Mouse (Mus musculus): ENCODE measurements around the gene Zfp488. TPM values are rescaled to one million over a fixed set of nuclear protein-coding genes. Genes with fewer than 3 reads are reported as not detected.

Zfp488 gene
- polyA plus RNA-seq (2015; fragmentation: Nextera tagmentation; extraction: Ambion mirVana) = not detected in 2 replicates

DNA sequence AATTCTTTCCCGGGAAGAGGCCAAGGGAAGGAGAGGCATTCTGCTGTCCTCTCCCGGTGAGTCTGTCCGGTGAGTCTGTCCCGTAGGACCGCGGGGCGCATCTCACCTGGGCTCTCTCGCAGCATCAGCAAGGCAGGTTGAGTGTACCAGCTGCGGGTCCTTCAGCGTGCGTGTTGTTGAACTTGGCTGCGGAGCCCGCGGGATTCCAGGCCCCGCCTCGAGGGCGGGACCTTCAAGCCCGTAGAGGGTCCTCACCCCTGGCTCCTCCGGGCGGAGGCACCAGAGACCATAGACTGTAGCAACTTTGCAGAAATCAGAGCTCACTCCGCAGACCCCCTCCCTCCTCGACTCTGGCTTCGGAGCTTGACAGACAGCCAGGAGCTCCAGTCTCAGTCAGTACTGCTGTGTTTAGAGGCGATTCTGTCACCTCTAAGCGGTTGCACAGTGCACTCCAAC lies at the start of gene Zfp488:
TSS of gene Zfp488 (minus strand) at position 161 of the 456 bp plus-strand sequence.
- no peak within 1 kb of the TSS for H3K9ac ChIP-seq (ENCODE audit: low read depth, low read length)
- no peaks in the 10 kb centered on the region for H3K36me3 ChIP-seq (ENCODE audit: control insufficient read depth, insufficient read depth)
- peaks cover 10% of the 10 kb centered on the region for H3K27me3 ChIP-seq (ENCODE audit: control insufficient read depth, insufficient read depth, low read depth, low read length)
- no peak within 1 kb of the TSS for H3K27ac ChIP-seq (ENCODE audit: low read length)
- 5% methylated on average over 25 of the region's 25 CpGs for WGBS (ENCODE audit: insufficient replicate concordance)
- no peak within 1 kb of the TSS for H3K4me2 ChIP-seq (ENCODE audit: low read depth, low read length)
- no peak within 1 kb of the TSS for H3K4me3 ChIP-seq (ENCODE audit: low read depth, low read length)
- H3K4me1 ChIP-seq (ENCODE audit: control insufficient read depth, low read depth, low read length) = no peaks in the 10 kb centered on the region
- no peak for ATAC-seq (ENCODE audit: low read depth)
- H3K9me3 ChIP-seq (replicated peaks; ENCODE audit: control insufficient read depth, low read length) = no peaks in the 10 kb centered on the region

DNA sequence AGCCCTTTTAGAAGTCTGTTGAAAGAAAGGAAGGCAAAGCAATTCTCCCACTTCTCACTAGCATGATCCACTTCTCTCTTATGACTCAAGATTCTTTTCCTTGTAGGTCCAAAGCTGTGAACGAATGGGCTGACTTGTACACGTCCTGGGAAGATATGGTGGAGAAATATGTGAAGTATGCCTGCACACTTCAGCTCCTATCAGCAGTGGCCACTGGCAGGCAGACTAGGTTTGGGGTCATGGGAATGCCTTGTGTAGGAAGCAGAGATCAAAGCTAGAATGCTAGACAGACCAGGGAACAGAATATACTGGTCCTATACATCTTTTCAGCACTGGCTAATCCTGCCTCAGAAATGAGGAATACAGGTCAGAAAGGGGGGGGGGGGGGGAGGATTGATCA lies 48.1 kb upstream of the Zfp488 start:
- Histone ChIP-seq H3K27ac (ENCODE audit: low read length) (no peak overlapping the region), H3K9ac (ENCODE audit: low read depth, low read length) (no peak overlapping the region), H3K9me3 (replicated peaks; ENCODE audit: control insufficient read depth, low read length) (no peaks in the 10 kb centered on the region), H3K36me3 (ENCODE audit: control insufficient read depth, insufficient read depth) (no peaks in the 10 kb centered on the region), H3K4me2 (ENCODE audit: low read depth, low read length) (no peak overlapping the region), H3K4me1 (ENCODE audit: control insufficient read depth, low read depth, low read length) (no peaks in the 10 kb centered on the region), H3K4me3 (ENCODE audit: low read depth, low read length) (no peak overlapping the region), H3K27me3 (ENCODE audit: control insufficient read depth, insufficient read depth, low read depth, low read length) (no peaks in the 10 kb centered on the region)
- no peak for ATAC-seq (ENCODE audit: low read depth)
- 35% methylated on average over 2 of the region's 2 CpGs for WGBS (ENCODE audit: insufficient replicate concordance)

DNA sequence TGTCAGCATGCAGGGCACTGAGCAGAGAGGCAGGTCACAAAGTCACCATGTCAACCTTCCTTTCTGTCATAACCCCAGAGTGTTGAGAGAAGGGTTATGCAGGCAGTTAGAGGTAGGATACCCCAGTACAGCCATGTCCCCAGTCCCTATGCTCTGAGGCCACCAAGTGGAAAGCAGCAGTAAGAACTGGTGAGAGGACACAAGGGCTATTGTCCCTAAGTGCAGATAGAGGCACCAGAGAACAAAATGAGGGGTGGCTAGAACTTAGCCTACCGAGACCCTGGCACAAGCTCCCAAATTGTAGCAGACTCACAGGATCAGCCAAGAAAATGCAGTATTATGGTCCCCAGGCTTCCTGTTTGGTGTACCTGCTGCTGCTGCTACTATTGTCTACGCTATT lies 38.4 kb upstream of the Zfp488 start:
- H3K4me3 ChIP-seq (ENCODE audit: low read depth, low read length) = no peak overlapping the region
- ATAC-seq (ENCODE audit: low read depth) = no peak
- H3K9ac ChIP-seq (ENCODE audit: low read depth, low read length) = no peak overlapping the region
- H3K27ac ChIP-seq (ENCODE audit: low read length) = no peak overlapping the region
- no peak overlapping the region for H3K4me2 ChIP-seq (ENCODE audit: low read depth, low read length)
- no peaks in the 10 kb centered on the region for H3K4me1 ChIP-seq (ENCODE audit: control insufficient read depth, low read depth, low read length)
- WGBS (ENCODE audit: insufficient replicate concordance) = 54% methylated on average over 2 of the region's 2 CpGs
- no peaks in the 10 kb centered on the region for H3K36me3 ChIP-seq (ENCODE audit: control insufficient read depth, insufficient read depth)
- H3K9me3 ChIP-seq (replicated peaks; ENCODE audit: control insufficient read depth, low read length) = no peaks in the 10 kb centered on the region
- no peaks in the 10 kb centered on the region for H3K27me3 ChIP-seq (ENCODE audit: control insufficient read depth, insufficient read depth, low read depth, low read length)

- ATAC-seq (ENCODE audit: low read depth) = no peak
- 61% methylated on average over 4 of the region's 4 CpGs for WGBS (ENCODE audit: insufficient replicate concordance)
Measured at GRCm38 (mm10) chr14:34016381-34016780, 37.8 kb upstream of the Zfp488 start, which contains the start of gene Gm5460. Gm5460 (plus strand) TSS chr14:34016758.

DNA sequence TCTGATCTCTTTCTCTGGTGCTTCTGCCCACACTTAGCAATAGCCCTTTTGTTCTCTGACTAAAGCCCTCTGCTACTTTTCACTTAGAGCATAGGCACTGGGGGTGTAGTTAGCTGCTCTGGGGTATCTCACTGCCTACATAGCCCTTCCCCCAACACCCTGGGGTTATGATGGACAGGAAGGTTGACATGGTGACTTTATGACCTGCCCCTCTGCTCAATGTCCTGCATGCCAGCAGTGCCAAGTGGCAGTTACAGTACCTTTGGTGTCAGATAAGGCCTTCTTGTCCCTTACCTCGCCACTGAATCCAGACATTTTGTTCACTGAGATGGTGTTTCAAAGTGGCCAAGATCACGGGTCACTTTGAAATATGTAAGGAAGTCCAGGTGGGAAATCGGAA lies 36.5 kb upstream of the Zfp488 start, which contains the start of gene Gm30083:
TSS of gene Gm30083 (minus strand) at position 120 of the 400 bp plus-strand sequence.
- no peak for ATAC-seq (ENCODE audit: low read depth)
- WGBS (ENCODE audit: insufficient replicate concordance) = 40% methylated on average over 3 of the region's 3 CpGs
- Histone ChIP-seq H3K9ac (ENCODE audit: low read depth, low read length) (no peak within 1 kb of the TSS), H3K9me3 (replicated peaks; ENCODE audit: control insufficient read depth, low read length) (no peaks in the 10 kb centered on the region), H3K27ac (ENCODE audit: low read length) (no peak within 1 kb of the TSS), H3K36me3 (ENCODE audit: control insufficient read depth, insufficient read depth) (no peaks in the 10 kb centered on the region), H3K4me1 (ENCODE audit: control insufficient read depth, low read depth, low read length) (no peaks in the 10 kb centered on the region), H3K4me3 (ENCODE audit: low read depth, low read length) (no peak within 1 kb of the TSS), H3K27me3 (ENCODE audit: control insufficient read depth, insufficient read depth, low read depth, low read length) (no peaks in the 10 kb centered on the region), H3K4me2 (ENCODE audit: low read depth, low read length) (no peak within 1 kb of the TSS)

More at GRCm38 (mm10) chr14:34016381-34016780, 37.8 kb upstream of the Zfp488 start, which contains the start of gene Gm5460:
- H3K27ac ChIP-seq (ENCODE audit: low read length) = no peak within 1 kb of the TSS
- no peak within 1 kb of the TSS for H3K9ac ChIP-seq (ENCODE audit: low read depth, low read length)
- no peak within 1 kb of the TSS for H3K4me2 ChIP-seq (ENCODE audit: low read depth, low read length)
- no peaks in the 10 kb centered on the region for H3K36me3 ChIP-seq (ENCODE audit: control insufficient read depth, insufficient read depth)
- H3K4me1 ChIP-seq (ENCODE audit: control insufficient read depth, low read depth, low read length) = no peaks in the 10 kb centered on the region
- H3K9me3 ChIP-seq (replicated peaks; ENCODE audit: control insufficient read depth, low read length) = no peaks in the 10 kb centered on the region
- no peaks in the 10 kb centered on the region for H3K27me3 ChIP-seq (ENCODE audit: control insufficient read depth, insufficient read depth, low read depth, low read length)
- no peak within 1 kb of the TSS for H3K4me3 ChIP-seq (ENCODE audit: low read depth, low read length)

GRCm38 (mm10) chr14:34002358-34002757 lies 23.8 kb upstream of the Zfp488 start:
- Histone ChIP-seq H3K9me3 (replicated peaks; ENCODE audit: control insufficient read depth, low read length) (no peaks in the 10 kb centered on the region), H3K9ac (ENCODE audit: low read depth, low read length) (no peak overlapping the region), H3K4me3 (ENCODE audit: low read depth, low read length) (no peak overlapping the region), H3K4me2 (ENCODE audit: low read depth, low read length) (no peak overlapping the region), H3K4me1 (ENCODE audit: control insufficient read depth, low read depth, low read length) (no peaks in the 10 kb centered on the region), H3K27ac (ENCODE audit: low read length) (no peak overlapping the region), H3K27me3 (ENCODE audit: control insufficient read depth, insufficient read depth, low read depth, low read length) (no peaks in the 10 kb centered on the region), H3K36me3 (ENCODE audit: control insufficient read depth, insufficient read depth) (no peaks in the 10 kb centered on the region)
- 57% methylated on average over 5 of the region's 5 CpGs for WGBS (ENCODE audit: insufficient replicate concordance)
- ATAC-seq (ENCODE audit: low read depth) = no peak

DNA sequence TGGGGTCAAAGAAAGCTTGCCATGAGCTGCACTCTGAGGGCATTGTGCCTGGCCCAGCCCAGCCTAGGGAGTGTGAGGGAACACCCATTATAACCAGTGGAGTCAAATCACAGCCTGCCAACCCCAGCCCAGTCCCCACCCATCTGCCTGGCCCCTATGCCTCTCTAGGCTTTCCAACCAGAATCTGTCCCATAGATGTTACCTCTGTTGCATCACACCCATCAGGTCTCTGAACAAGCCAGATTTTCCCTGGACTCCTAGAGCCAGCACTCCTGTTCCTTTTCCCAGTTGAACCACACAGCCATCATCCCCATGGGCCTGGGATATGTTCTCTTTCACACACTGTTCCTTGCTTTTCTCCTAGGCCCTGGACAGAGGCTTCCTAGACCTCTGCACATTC lies 22.9 kb upstream of the Zfp488 start:
- Histone ChIP-seq H3K36me3 (ENCODE audit: control insufficient read depth, insufficient read depth) (no peaks in the 10 kb centered on the region), H3K4me3 (ENCODE audit: low read depth, low read length) (no peak overlapping the region), H3K9me3 (replicated peaks; ENCODE audit: control insufficient read depth, low read length) (no peaks in the 10 kb centered on the region), H3K9ac (ENCODE audit: low read depth, low read length) (no peak overlapping the region), H3K4me2 (ENCODE audit: low read depth, low read length) (no peak overlapping the region), H3K27me3 (ENCODE audit: control insufficient read depth, insufficient read depth, low read depth, low read length) (no peaks in the 10 kb centered on the region), H3K4me1 (ENCODE audit: control insufficient read depth, low read depth, low read length) (no peaks in the 10 kb centered on the region), H3K27ac (ENCODE audit: low read length) (no peak overlapping the region)
- no peak for ATAC-seq (ENCODE audit: low read depth)

DNA sequence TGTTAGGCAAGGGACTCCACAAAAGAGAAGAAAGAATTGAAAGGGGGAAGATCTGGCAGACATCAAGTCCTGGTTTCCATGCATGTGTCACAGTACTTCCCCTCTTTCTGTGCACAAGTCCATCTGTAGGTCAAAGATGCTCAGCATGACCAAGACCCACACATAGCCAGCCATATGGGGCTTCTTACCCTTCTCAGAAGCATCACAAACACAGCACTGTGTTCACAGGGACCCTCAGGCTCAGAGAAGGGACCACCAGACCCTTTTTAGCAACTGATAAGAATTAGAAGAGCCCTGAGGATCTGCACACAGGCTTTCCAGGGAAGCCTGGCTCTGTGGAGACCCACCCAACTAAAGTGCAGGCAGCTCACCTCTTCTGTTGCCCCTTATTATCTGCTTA lies 21.5 kb upstream of the Zfp488 start:
- Histone ChIP-seq H3K9ac (ENCODE audit: low read depth, low read length) (no peak overlapping the region), H3K4me1 (ENCODE audit: control insufficient read depth, low read depth, low read length) (no peaks in the 10 kb centered on the region), H3K9me3 (replicated peaks; ENCODE audit: control insufficient read depth, low read length) (no peaks in the 10 kb centered on the region), H3K4me2 (ENCODE audit: low read depth, low read length) (no peak overlapping the region), H3K36me3 (ENCODE audit: control insufficient read depth, insufficient read depth) (no peaks in the 10 kb centered on the region), H3K27me3 (ENCODE audit: control insufficient read depth, insufficient read depth, low read depth, low read length) (no peaks in the 10 kb centered on the region), H3K27ac (ENCODE audit: low read length) (no peak overlapping the region), H3K4me3 (ENCODE audit: low read depth, low read length) (no peak overlapping the region)
- no peak for ATAC-seq (ENCODE audit: low read depth)

DNA sequence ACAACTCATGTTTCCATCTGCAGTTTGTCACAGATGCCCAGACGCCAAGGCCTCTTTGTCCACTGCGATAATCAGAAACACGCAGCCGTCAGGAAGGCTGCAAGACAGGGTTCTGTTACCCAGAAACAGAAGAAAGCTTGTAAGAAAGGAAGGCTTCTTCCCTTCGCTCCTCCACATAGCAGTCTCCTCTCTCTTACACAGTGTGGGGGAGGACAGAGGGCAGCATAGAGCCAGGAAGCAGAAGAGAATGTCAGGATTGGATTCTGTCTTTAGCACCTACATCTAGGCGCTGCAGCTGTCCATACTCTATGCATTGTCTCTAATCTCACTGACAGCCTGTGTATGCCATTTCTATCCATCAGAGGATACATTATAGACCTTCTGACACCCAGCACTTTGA lies 18.9 kb upstream of the Zfp488 start:
- Histone ChIP-seq H3K4me2 (ENCODE audit: low read depth, low read length) (no peak overlapping the region), H3K27me3 (ENCODE audit: control insufficient read depth, insufficient read depth, low read depth, low read length) (no peaks in the 10 kb centered on the region), H3K36me3 (ENCODE audit: control insufficient read depth, insufficient read depth) (no peaks in the 10 kb centered on the region), H3K27ac (ENCODE audit: low read length) (no peak overlapping the region), H3K9ac (ENCODE audit: low read depth, low read length) (no peak overlapping the region), H3K9me3 (replicated peaks; ENCODE audit: control insufficient read depth, low read length) (no peaks in the 10 kb centered on the region), H3K4me1 (ENCODE audit: control insufficient read depth, low read depth, low read length) (no peaks in the 10 kb centered on the region), H3K4me3 (ENCODE audit: low read depth, low read length) (no peak overlapping the region)
- no peak for ATAC-seq (ENCODE audit: low read depth)
- 44% methylated on average over 6 of the region's 6 CpGs for WGBS (ENCODE audit: insufficient replicate concordance)
